Mouse (Mus musculus) hindbrain, embryonic 16.5 days (tissue): ENCODE data around the gene Sphk1. TPM values are rescaled to one million over a fixed set of nuclear protein-coding genes. Genes with fewer than 3 reads are reported as not detected.

Source experiments
- ATAC-seq: fragments of 200-750 bp; cut with Nextera tagmentation; 2 replicates; pipeline ENCODE4 v1.8.0; 2017; ENCODE audit warnings: moderate TSS enrichment, moderate library complexity
- H3K27ac ChIP-seq: fragments of 300-500 bp; sonication (generic); 2 replicates; pipeline ENCODE4 v1.5.1; 2014; ENCODE audit warnings: low read depth, mild to moderate bottlenecking, control low read depth, low read length, moderate library complexity
- H3K27me3 ChIP-seq: fragments of 300-500 bp; sonication (generic); replicated peaks from 2 replicates; pipeline ENCODE4 v1.6.1; 2014; ENCODE audit warnings: low read length; ENCODE audit not compliant: control insufficient read depth, insufficient read depth
- H3K36me3 ChIP-seq: fragments of 300-500 bp; sonication (generic); 2 replicates; pipeline ENCODE4 v1.6.1; 2014; ENCODE audit warnings: mild to moderate bottlenecking, low read length, moderate library complexity, mixed read lengths; ENCODE audit not compliant: control insufficient read depth, insufficient read depth
- H3K4me1 ChIP-seq: fragments of 300-500 bp; sonication (generic); 2 replicates; pipeline ENCODE4 v1.6.1; 2014; ENCODE audit warnings: low read depth, low read length; ENCODE audit not compliant: control insufficient read depth, insufficient read depth
- H3K4me2 ChIP-seq: fragments of 300-500 bp; sonication (generic); 2 replicates; pipeline ENCODE4 v1.6.1; 2014; ENCODE audit warnings: mild to moderate bottlenecking, low read length, control low read depth, moderate library complexity
- H3K4me3 ChIP-seq: fragments of 300-500 bp; sonication (generic); 2 replicates; pipeline ENCODE4 v1.5.1; 2014; ENCODE audit warnings: mild to moderate bottlenecking, low read length, control low read depth, moderate library complexity
- H3K9ac ChIP-seq: fragments of 300-500 bp; sonication (generic); 2 replicates; pipeline ENCODE4 v1.6.1; 2014; ENCODE audit warnings: low read depth, mild to moderate bottlenecking, control low read depth, low read length, moderate library complexity
- H3K9me3 ChIP-seq: fragments of 300-500 bp; sonication (generic); 2 replicates; pipeline ENCODE4 v1.6.1; 2014; ENCODE audit warnings: mild to moderate bottlenecking, low read length, moderate library complexity; ENCODE audit not compliant: control insufficient read depth
- WGBS: fragments of 180-500 bp; shearing (Covaris S2); extraction: QIAGEN DNeasy Blood & Tissue Kit; methylation state at CpG from one replicate; pipeline ENCODE4 v1.1.7; 2014; 5-methylcytosine and 5-hydroxymethylcytosine counted together
- polyA plus RNA-seq: library from polyadenylated mRNA; unstranded; fragments of >200 nt; fragmentation: Nextera tagmentation; extraction: Ambion mirVana; gene quantifications from 2 replicates; pipeline ENCODE4 v1.2.1, GENCODE M21; 2015

The Sphk1 gene
- polyA plus RNA-seq, 1 experiment from 2014 or later: 13.9 TPM

DNA sequence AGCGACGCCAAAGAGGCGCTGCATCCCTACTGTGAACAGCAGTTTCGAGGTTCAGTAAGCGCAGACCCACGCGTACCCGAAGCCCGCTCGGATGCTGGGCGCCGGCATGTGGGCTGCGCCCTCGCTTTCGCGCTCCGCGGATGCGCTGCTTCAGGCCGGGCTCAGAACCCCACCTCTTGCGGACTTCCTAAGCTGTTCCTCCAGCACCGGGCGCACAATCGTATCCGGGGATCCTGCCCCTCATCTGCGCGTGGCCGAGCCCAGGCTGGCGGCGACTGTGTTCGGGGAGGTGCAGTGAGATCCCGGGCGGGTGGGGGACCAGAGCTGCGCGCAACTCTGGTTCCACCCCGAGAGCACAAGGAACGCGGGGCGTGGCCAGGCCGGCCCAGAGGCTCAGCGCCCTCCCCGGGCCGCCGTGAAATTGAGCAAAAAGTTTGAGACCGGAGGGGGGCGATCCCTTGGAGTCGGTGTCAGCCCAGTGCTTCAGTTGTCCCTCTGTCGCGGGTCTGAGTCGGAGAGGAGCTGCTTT lies 2.1 kb downstream of the Sphk1 start:
- H3K36me3 ChIP-seq: peaks cover under 1% of the 10 kb centered on the region; the same call in 1 of the 2 replicates
- H3K4me2 ChIP-seq: peak overlapping the region; percentile 93
- H3K4me3 ChIP-seq: peak overlapping the region; percentile 50
- no peak overlapping the region; the same call in 1 of the 2 replicates for H3K27ac ChIP-seq
- ATAC-seq: peak; percentile 28; the same call in 1 of the 2 replicates
- no peaks in the 10 kb centered on the region for H3K9me3 ChIP-seq
- peak overlapping the region; percentile 60 for H3K9ac ChIP-seq
- 0% methylated on average over 47 of the region's 50 CpGs for WGBS
- peaks cover 36% of the 10 kb centered on the region for H3K27me3 ChIP-seq
- peaks cover 34% of the 10 kb centered on the region for H3K4me1 ChIP-seq

DNA sequence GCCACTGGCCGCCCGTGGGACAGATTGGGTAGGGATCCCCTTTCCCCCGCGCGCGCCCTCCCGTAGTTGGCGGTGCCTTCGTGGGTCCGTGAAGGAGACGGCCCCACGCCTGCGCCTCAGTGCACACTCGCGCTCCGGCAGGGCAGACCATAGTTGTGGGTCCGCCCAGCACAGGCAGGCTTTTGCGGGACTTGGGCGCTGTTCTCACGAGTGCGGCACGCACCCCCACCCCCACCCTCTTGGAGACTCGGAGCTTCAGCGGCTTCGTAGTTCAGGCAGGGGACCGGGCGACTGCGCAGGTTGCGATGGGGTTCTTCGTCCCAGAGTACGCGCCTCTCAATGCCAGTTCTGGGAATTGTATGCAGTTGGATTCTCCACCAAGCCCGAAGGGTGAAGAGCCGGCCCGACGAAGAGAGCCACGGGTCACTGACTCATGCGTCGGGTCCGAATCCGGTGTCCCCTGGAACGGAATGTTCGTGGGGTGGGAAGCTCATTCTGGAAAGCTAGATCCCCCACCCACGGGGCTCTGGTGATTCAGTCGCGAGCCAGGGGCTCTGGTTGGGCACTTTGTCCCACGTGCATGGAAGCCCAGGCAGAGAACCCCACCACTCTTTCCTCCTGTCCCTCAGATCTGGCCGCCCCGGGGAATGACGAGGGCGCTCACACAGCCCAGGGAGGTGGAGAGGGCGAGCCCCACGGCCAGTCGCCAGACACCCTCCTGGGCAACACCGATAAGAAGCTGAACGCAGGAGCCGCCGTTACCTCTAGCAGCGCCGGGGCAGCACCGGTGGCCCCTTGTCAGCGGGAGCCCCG lies 2.8 kb downstream of the Sphk1 start:
- Histone ChIP-seq H3K4me3 (peak overlapping the region; percentile 50), H3K27ac (no peak overlapping the region), H3K4me2 (peak overlapping the region; percentile 93), H3K36me3 (peaks cover 5% of the 10 kb centered on the region; the same call in 1 of the 2 replicates), H3K9me3 (no peaks in the 10 kb centered on the region), H3K9ac (peak overlapping the region; percentile 60), H3K4me1 (peaks cover 34% of the 10 kb centered on the region), H3K27me3 (peaks cover 36% of the 10 kb centered on the region)
- no peak; the same call in 1 of the 2 replicates for ATAC-seq
- 1% methylated on average over 63 of the region's 63 CpGs for WGBS

DNA sequence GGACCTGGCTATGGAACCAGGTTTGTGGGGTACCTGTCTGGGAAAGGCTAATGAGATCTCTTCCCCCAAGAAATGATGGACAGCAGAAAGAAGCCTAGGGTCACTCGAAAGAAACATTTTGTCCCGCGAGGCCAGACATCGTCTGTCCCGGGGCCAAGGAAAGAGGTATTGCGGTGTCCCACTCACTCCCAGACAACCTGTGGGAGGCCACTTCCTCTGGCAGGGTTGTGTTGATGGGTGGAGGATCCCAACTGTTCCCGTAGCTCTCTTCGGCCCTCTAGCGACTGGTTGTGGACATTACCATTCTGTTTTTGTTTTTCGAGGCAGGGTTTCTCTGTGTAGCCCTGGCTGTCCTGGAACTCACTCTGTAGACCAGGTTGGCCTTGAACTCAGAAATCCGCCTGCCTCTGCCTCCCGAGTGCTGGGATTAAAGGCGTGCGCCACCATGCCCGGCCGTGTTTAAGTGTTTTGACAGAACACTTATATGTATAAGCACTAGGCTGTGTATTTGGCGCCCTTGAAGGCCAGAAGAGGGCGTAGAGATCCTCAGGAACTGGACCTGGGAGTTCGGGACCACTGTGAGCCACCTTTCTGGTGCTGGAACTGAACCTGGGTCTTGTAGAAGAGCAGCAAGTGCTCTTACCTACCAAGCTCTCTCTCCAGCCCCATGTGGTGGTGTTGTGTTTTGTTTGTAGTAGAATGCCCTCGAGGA lies 3.6 kb downstream of the Sphk1 start:
- H3K4me3 ChIP-seq: peak overlapping the region; percentile 50
- H3K9ac ChIP-seq: peak overlapping the region; percentile 60; the same call in 1 of the 2 replicates
- peaks cover 34% of the 10 kb centered on the region for H3K4me1 ChIP-seq
- H3K27me3 ChIP-seq: peaks cover 36% of the 10 kb centered on the region
- peak overlapping the region; percentile 93 for H3K4me2 ChIP-seq
- H3K27ac ChIP-seq: no peak overlapping the region
- H3K9me3 ChIP-seq: no peaks in the 10 kb centered on the region
- H3K36me3 ChIP-seq: peaks cover 12% of the 10 kb centered on the region
- ATAC-seq: peak; percentile 14; the same call in 1 of the 2 replicates
- 18% methylated on average over 20 of the region's 20 CpGs for WGBS

DNA sequence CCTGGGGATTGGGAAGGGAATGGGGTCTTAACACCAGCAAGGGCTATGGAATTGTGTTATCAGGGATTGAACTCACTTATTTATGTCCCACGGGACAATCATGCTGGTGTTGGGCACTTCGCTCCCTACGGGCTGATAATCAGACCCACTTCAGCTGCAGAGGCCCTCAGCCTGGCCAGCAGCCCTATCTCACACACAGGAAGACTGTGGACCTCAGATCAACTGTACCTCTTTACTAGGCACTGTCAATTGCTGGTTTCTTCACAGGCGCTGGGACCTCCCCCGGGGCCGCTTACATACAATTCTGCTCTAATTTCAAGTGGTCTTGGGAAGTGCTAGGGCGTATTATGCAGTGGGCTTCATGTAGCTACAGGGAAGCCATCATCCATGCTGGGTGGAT lies 6.0 kb downstream of the Sphk1 start:
- Histone ChIP-seq H3K9me3 (no peaks in the 10 kb centered on the region), H3K4me1 (peaks cover 24% of the 10 kb centered on the region), H3K9ac (no peak overlapping the region), H3K27ac (no peak overlapping the region), H3K4me3 (no peak overlapping the region), H3K36me3 (peaks cover 34% of the 10 kb centered on the region), H3K4me2 (no peak overlapping the region), H3K27me3 (peaks cover 20% of the 10 kb centered on the region)
- WGBS: 86% methylated on average over 7 of the region's 7 CpGs
- no peak for ATAC-seq

DNA sequence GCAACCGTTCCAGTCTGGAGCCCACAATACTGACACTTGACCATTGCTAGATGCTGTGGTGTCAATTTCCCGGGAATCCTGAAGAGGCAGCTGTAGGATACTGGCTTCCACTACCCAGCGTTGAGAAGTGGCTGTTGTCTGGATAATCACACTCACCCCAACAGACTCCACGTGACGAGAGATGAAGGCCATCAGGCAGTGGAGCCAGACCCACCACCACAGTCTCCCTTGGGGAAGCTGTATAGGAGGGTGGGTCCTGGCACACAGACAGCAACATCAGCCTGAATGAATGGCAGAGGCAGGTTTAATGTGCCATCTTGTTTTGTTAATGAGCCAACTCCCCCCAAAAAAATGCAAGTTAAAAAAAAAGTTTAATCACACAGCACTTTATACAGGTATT lies 6.7 kb downstream of the Sphk1 start:
- Histone ChIP-seq H3K9me3 (no peaks in the 10 kb centered on the region), H3K36me3 (peaks cover 38% of the 10 kb centered on the region), H3K4me1 (peaks cover 18% of the 10 kb centered on the region), H3K4me3 (no peak overlapping the region), H3K9ac (no peak overlapping the region), H3K27me3 (peaks cover 20% of the 10 kb centered on the region), H3K4me2 (no peak overlapping the region), H3K27ac (no peak overlapping the region)
- no peak for ATAC-seq
- 72% methylated on average over 5 of the region's 5 CpGs for WGBS

DNA sequence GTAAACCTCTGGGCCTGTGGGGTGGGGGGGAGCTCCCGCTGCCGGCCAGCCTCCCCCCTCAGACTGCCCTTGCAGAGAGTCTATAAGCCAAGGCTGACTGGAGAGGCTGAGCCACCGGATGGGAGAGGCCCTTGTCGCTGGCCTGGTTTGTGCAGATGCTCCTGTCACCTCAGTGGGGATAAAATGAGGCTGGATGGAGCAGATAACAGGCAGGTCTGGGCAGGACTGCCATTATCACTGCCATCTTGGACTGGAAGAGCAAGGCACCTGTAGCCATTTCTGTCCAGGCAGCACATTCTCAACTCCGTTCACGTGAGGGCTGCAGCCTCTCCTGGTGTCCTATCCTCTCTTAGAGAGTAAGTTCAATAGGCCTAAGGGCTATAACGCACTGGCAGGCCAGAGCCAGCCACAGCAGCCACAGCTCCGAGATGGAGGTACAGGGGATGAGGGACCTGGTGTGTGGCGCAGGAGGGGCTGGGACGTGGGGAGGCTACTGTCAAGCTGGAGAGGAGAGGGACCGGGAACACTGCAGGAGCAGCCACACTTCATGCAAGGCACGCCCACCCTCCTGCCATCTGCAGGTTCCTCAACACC lies 7.5 kb downstream of the Sphk1 start:
- Histone ChIP-seq H3K9me3 (no peaks in the 10 kb centered on the region), H3K4me3 (no peak overlapping the region), H3K9ac (no peak overlapping the region), H3K27me3 (peaks cover 14% of the 10 kb centered on the region), H3K4me1 (peaks cover 9% of the 10 kb centered on the region), H3K27ac (no peak overlapping the region), H3K36me3 (peaks cover 38% of the 10 kb centered on the region), H3K4me2 (no peak overlapping the region)
- 91% methylated on average over 12 of the region's 12 CpGs for WGBS
- ATAC-seq: no peak

DNA sequence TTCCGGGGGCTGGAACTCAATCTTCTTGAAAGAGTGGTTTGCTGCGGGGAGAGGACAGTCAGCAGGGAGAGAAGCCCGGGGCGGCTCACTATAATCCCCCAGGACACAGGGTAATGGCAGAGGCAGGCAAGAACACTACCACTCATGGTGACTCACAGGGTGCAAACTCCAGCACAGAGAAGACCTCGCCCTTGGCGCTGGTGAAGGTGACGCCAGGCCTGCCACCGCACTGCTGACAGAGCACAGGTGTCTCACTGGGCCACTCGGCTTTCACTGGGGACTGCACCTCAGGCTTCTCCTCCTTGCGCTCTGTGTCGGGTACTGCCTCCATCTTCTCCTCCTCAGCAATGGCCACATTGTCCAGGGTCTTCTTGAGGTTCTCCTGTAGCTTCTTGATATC lies 10.5 kb downstream of the Sphk1 start:
- H3K9ac ChIP-seq: no peak overlapping the region
- no peak overlapping the region for H3K4me3 ChIP-seq
- no peak for ATAC-seq
- no peaks in the 10 kb centered on the region for H3K27me3 ChIP-seq
- H3K36me3 ChIP-seq: peaks cover 59% of the 10 kb centered on the region
- no peak overlapping the region for H3K27ac ChIP-seq
- H3K4me1 ChIP-seq: no peaks in the 10 kb centered on the region
- no peak overlapping the region for H3K4me2 ChIP-seq
- no peaks in the 10 kb centered on the region for H3K9me3 ChIP-seq
- 96% methylated on average over 11 of the region's 11 CpGs for WGBS

DNA sequence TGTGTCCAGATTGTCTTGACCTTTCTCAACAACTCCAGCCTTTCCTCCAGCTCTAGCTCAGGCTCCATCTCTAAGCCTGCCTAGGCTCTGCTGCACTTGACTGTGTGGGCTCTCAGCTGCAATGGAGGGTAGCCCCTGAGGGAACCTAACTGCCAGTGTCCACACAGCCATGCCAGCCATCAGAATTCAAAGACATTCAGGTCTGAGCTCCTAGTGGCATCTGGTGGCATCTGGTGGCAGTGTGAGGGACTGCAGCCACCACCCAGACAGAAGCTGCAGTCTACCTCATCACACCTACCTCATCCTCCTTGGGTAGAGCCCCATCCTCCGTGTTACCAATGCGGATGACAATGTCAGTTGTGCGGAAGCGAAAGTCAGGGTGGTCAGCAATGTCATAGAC lies 12.4 kb downstream of the Sphk1 start:
- WGBS: 87% methylated on average over 4 of the region's 4 CpGs

More for the DNA sequence above, 12.4 kb downstream of the Sphk1 start:
- Histone ChIP-seq H3K4me3 (no peak overlapping the region), H3K9ac (no peak overlapping the region), H3K4me1 (no peaks in the 10 kb centered on the region; the same call in 1 of the 2 replicates), H3K36me3 (peaks cover 59% of the 10 kb centered on the region), H3K27me3 (no peaks in the 10 kb centered on the region), H3K27ac (no peak overlapping the region), H3K9me3 (no peaks in the 10 kb centered on the region), H3K4me2 (no peak overlapping the region)
- no peak for ATAC-seq
